Mouse (Mus musculus) brain, embryonic 14.5 days (tissue): ENCODE measurements around the gene Pfdn6. TPM values are rescaled to one million over a fixed set of nuclear protein-coding genes. Genes with fewer than 3 reads are reported as not detected.
"Not testable (repeated sequence)": the region's sequence is repeated elsewhere in the genome, so short reads cannot be mapped to it uniquely, and the experiment has no call there.

Experiments
- DNase-seq: peaks from one replicate; pipeline ENCODE4 v3.0.0-alpha.2; 2011; ENCODE audit warnings: low read depth
- CTCF ChIP-seq: fragments of 200-500 bp; IDR thresholded peaks from 2 replicates; pipeline ENCODE4 v1.5.1; 2012; ENCODE audit warnings: inconsistent platforms, mild to moderate bottlenecking, moderate library complexity, borderline replicate concordance; ENCODE audit not compliant: insufficient read depth, insufficient read length; ENCODE audit errors: extremely low read depth
- POLR2A ChIP-seq: fragments of 200-500 bp; IDR thresholded peaks from 2 replicates; pipeline ENCODE4 v1.6.1; 2012; ENCODE audit warnings: mild to moderate bottlenecking, inconsistent platforms, borderline replicate concordance; ENCODE audit not compliant: poor library complexity, insufficient read depth, insufficient read length, severe bottlenecking; ENCODE audit errors: extremely low read depth
- polyA plus RNA-seq: library from polyadenylated mRNA; depleted of rRNA; stranded (reverse); fragments of >200 nt; gene quantifications from 2 replicates; pipeline ENCODE4 v1.2.3, GENCODE M21; 2012

The Pfdn6 gene
- polyA plus RNA-seq, 1 experiment: 97.5 TPM

DNA sequence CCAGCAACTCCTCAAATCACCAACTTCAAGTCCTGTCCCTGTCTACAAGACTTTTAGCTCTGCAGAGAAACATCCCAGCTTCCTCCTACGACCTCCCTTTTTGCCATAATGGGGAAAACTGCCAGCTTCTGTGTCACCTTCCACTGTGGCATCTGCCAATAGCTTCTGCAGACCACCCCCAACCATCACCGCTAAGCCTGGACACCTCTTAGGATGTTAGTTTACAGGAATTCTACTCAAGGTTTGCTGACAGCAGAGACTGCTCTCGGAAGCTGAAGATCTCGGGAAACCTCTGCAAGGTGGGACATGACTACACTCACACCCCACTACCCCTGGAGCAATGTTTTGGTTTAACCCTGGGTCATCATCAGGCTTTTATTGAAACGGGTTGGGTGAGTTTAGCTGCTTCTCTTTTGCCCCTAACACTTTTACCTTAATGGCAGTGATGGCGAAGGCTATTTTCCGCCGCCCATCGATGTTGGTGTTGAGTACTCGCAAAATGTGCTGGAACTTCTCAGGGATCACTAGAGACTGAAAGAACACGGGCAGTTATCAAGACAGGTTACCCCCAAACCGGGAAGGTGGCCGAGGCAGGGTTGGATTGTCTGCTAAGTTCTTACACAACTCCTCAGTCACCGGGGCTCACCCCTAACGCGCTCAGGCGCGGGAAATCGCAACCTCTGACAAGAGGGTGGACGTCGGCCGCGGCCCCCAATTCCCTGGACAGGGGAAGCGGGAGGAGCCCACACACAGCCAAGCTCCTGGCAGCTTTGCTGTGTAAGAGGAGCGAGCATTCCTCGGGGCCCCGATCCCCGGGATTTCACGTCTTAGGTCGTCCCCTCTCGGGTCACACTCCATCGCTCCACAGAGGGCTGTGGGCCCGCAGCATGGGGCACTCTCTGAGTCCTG lies 14.8 kb upstream of the Pfdn6 start:
- DNase-seq: no peak
- TF ChIP-seq POLR2A (no peak), CTCF (no peak)

DNA sequence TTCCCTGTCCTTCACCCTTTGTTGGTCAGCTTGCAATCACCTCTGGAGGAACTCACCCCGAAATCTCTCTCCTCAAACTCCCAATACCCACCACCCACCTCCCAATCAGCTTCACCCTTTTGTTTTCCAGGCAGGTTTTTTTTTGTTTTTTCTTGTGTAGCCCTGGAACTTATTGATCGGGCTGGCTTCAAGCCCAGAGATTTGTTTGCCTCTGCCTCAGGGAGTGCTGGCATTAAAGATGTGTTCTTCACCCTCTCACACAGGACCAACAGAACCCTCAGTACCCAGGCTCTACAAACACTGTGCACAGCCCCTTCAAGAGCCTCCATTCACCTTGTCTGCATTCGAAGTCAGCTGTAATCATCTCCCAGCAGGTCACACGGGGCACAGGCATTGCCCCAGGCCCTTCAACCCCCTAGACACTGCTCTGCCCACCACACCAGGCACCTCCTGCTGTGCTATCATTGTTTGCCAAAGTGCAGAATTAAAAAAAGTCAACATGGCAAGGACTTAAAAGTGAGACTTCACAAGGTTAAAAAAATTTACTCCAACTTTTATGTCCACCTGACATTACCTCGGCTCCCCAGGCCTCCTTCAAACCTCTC lies 13.9 kb upstream of the Pfdn6 start:
- TF ChIP-seq CTCF (no peak), POLR2A (no peak)
- DNase-seq: no peak

DNA sequence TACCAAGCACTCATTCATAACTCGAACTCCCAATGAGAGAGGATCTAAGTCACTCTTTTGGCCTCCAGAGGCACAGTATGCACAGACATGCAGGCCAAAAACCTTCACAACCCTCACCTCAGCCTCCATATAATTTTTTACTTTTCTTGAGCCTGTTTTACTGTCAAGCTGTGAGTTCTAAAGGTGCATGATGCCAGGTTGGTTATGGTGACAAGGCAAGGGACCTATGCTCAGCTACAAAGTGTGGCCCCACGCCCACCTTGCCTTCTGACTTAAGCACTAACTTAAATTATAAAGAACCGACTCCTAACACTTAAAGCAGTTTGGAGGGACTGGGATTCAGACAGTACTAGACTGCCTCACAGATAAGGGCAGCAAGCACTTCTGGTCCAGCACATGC lies 13.2 kb upstream of the Pfdn6 start:
- TF ChIP-seq CTCF (no peak), POLR2A (no peak)
- no peak for DNase-seq

DNA sequence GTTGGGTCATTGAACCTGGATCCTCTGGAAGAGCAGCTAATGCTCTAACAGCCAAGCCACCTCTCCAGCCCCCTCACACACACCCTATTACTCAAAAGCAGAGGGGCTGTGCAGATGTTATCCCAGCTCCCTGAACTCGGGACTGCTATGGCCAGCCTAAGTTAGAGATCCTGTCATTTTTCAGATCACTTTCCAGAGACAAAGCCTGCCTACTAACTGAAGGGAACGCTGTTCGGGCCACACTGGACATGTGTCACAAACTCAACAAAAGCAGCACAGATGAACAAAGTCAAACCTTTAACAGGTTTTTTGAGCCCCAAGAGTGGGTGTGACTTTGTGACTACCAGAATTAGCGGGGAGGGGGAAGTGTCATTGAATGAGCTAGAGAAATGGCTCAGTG lies 12.7 kb upstream of the Pfdn6 start:
- no peak for TF ChIP-seq POLR2A
- no peak for TF ChIP-seq CTCF
- DNase-seq: no peak

DNA sequence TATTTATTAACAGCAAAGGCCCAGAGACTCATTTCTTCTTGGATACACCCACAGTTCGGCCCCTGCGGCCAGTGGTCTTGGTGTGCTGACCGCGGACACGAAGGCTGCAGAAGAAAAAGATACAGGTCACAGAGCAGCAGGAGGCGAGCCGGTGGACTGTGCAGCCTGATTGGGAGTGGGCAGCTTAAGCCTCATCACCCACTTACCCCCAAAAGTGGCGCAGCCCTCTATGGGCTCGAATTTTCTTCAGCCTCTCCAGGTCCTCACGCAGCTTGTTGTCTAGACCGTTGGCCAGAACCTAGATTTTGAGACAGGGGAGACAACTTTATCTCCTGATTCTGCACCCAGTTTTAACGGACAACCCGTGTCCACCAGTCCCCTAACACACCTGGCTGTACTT lies 11.9 kb upstream of the Pfdn6 start:
- DNase-seq: not testable (repeated sequence)

DNA sequence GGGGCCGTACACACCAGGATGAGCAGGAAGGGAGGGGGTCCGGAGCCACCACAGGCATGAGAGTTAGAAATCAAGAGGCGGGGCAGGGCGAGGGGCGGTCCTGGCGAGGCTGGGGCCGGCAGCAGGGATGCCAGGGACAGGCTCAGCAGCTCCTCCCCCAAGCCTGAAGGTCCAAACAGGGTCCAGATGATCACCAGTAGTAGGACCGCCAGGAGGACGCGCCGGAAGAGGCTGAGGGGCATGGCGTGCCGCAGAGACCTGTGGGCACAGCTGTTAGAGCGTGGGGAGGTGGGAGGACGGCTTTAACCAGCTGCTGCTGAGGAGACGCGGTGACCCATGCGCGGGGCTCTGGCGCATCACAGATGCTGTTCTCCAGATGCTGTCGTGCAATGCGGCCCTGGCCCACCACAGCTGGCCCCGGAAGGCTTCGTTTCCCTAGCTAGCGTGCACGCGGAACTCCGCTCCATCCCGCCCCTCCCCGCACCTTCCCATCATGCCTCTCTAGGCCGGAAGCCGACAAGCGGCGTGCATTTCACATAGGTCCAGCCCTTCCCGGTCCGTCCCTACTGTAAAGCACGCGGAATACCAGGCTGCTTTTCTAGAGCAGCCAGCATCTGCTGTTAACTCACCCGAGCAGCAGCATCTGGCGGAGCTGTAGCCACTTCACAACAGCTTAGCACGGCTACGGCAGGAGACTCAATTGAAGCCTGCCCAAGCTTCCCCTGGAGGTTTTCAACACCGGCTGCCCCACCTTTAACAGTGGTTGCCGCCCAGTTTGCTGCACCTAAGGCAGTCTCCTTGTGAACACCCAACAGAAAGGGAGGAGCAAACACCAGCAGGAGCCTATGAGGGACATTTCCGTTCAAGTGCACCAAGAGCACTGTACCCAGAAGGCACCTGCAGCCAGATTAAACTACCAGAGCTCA lies 11.1 kb upstream of the Pfdn6 start, which contains the start of gene B3galt4:
TSS of gene B3galt4 (minus strand) at position 468 of the 926 bp plus-strand sequence.
- DNase-seq: peak; percentile 95
- TF ChIP-seq POLR2A (peak; percentile 43; the same call in 1 of the 2 replicates), CTCF (no peak)

GRCm38 (mm10) chr17:33950131-33950625 lies 10.0 kb upstream of the Pfdn6 start:
- DNase-seq: no peak
- TF ChIP-seq CTCF (no peak), POLR2A (no peak)

DNA sequence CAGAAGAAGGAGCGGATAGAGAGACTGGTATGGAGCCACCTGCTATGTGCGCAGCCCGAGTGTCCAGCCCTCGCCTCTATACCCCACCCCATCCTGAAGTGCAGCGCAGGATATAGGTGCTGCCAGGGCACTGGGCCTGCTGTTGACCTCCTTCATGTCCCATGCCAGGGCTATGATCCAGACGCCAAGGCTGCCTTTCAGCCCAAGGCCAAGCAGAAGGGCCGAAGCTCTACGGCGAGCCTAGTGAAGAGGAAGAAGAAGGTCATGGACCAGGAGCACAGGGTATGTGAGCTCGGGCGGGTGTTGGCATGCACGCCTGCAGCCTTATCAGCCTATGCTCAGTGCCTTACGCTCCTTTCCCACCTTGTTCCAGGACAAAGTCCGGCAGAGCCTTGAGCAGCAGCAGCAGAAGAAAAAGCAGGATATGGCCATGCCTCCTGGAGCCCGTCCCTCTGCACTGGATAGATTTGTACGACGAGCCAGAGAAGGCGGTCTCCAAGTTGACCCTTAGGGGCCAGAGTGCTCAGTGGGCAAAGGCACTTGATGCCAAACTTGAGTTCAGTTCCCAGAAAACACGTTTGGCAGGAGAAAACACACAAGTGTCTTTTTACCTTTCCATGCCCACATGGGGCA lies 8.9 kb upstream of the Pfdn6 start:
- no peak for TF ChIP-seq POLR2A
- TF ChIP-seq CTCF: no peak
- DNase-seq: no peak

GRCm38 (mm10) chr17:33948090-33948904 lies 8.2 kb upstream of the Pfdn6 start:
- TF ChIP-seq CTCF: no peak
- DNase-seq: no peak

GRCm38 (mm10) chr17:33947430-33948089 lies 7.4 kb upstream of the Pfdn6 start:
- TF ChIP-seq CTCF (no peak), POLR2A (no peak)
- no peak for DNase-seq
